Mouse (Mus musculus): ENCODE measurements around the gene Msrb3.

The Msrb3 gene

DNA sequence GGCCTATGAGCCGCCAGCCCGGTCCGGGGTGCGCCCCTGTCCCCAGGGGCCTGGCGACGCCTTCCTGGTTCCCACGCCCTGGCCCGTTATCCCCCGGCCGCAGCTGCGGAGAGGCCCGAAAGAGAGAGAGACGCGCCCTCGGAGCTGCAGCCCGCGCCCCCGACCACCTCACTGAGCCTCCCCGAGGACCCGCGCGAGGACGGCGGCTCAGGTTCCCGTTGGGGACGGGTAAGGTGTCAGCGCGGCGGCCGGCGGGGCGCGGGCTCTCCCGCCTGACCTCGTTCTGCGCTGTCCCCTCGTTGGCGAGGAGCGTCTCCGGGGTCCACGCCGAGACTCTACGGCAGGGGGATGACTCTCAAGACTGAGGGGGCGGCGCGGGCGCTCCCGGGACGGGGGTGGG is 544 bp downstream of the Msrb3 start:
- no peak for DNase-seq (ENCODE audit: low spot score in 2 of 2)

DNA sequence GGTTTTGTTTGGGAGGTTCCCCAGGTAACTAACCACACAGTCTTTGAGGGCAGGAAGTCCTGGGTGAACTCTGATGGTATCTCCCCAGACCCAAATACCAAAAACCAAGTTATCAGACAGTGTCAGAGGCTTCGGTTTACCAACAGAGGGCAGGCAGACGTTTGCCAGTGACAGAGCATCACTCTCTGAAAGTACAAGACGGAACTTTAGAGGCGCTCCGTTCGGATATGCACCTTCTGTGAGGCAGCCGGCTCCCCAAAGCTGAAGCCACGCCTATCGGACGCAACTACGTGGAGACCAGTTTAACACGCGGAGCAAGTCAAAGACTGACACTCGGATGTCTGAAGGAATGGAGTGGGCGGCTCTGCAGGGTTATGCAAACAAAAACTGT is 3.0 kb downstream of the Msrb3 start:
- peak in 1 of 2 experiments; percentile 21 for DNase-seq (ENCODE audit: low spot score in 2 of 2)

DNA sequence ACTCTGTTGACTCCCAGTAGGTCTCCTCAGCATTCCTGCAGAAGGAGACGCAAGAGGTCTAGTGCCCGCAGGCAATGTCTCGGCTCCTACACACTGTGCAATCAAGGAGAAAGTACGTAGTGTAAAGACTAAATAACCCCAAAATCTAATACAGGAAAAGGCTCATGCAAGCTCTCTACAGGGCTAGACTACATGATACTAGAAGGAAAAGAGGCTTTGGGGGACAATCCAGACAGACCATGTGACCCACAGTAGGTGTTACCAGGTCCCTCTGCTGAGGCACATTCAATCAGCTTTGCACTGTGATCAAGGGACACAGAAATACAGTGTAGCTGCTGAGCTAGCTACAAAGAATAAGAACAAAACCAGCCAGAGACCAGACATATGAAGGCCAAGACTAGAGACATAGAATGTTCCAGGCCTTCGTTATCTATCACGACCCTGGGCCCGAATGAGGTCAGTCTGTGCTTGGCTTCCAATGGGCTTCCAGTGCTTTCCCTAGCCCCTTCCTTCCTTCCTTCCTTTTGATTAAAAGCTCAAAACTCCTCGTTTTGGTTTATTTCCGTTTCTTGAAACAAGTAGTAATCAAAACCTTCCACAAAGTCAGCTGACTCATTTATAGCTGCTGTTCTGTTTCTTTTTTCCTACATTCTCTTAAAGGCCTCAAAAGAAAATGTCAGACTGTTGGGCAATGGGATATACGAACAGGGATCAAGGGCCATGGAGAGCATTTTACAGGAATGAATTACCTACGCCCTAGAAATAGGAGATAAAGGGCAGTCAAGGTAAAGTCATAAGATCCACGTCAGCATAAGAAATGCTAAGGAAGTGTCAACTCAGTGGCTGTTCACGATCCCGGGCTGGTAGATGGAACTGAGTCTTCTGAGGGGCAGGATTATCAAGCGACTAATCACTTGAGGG is 3.7 kb downstream of the Msrb3 start:
- no peak for DNase-seq (ENCODE audit: low spot score in 2 of 2)

DNA sequence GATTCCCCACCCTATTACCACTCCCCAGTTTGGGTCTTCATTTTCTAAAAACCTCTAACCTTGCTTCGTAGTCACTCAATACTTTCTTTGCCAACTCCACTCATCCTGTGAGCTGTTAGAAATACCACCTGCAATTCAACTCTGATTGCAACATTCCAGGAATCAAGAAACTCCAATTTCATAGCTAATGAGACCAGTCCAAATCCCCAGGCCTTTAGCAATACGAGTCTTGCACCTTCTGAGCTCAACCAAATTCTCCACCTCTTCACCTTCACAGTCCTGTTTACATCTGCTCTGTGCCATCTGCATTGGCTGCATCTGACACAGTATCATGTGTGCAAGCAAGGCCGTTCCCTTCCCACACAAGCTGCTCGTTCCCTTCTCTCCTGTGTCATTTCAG is 5.0 kb downstream of the Msrb3 start:
- DNase-seq (ENCODE audit: low spot score in 2 of 2): no peak

DNA sequence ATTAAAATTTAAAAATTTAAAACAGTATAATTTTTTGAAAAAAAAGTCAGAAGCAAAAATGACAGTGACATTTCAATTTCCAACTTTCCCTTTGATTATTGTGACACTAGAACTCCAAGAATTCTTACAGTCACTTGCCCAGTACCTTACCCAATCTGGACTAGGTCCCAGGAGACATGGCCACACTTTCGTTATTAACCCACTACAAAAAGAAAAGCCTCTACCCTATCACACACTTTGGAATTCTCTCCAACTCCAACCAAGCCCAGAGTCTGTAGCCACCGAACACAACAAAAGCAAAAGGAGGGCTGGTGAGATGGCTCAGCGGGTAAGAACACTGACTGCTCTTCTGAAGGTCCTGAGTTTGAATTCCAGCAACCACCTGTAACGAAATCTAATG is 7.8 kb downstream of the Msrb3 start:
- DNase-seq (ENCODE audit: low spot score in 2 of 2): no peak

DNA sequence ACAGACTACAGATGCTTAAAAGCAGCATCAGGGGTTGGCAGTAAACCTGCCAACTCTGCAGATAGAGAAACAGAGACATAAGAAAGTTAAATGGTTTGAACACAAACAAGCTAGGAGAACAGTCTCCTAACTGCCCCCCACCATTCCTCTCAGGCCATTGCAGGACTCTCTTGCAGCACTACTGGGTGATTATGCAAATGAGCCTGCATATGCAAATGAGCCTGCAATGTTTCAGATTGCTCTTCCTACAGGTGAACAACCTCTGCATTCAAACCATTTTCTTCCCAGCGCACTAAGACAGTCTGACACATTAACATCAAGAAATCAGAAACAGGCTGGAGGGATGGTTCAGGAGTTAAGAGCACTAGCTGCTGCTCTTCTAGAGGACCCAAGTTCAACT is 8.3 kb downstream of the Msrb3 start:
- DNase-seq (ENCODE audit: low spot score in 2 of 2): no peak

DNA sequence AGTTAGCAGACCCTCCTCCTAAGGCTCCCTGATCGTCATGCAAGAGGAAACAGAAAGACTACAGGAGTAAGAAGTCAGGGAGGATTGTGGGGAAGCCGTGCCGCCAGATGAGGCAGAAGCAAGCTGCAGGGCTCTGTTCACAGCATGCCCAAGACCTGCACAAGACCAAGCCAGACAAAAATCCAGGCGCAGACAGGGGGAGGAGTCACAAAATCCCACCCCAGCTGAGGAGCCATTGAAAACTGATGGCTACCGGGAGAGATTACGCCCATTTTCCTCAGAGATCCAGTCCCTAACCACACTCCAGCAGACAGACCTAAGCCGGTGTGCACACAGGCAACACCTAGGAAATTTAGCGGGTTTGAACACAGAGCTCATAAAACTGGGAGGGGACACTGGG is 10.4 kb downstream of the Msrb3 start:
- no peak for DNase-seq (ENCODE audit: low spot score in 2 of 2)

DNA sequence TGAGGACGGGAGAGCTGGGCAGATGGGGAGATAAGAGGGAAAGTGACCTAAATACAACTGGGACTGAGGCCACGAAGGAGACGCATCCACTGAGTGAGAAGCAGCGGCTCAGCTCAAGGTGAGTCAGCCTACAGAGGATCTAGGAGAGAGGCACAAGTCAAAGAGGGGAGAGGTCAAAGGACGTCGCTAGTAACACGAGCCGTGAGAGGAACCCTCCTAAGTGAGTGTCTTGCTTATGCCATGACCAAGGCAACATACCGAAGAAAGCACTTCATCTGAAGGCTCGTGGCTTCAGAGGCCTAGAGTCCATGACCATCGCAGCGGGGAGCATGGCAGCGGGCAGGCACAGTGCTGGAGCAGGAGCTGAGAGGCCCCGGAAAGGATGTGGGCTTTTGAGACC is 14.7 kb downstream of the Msrb3 start:
- peak in 1 of 2 experiments; percentile 4 for DNase-seq (ENCODE audit: low spot score in 2 of 2)

DNA sequence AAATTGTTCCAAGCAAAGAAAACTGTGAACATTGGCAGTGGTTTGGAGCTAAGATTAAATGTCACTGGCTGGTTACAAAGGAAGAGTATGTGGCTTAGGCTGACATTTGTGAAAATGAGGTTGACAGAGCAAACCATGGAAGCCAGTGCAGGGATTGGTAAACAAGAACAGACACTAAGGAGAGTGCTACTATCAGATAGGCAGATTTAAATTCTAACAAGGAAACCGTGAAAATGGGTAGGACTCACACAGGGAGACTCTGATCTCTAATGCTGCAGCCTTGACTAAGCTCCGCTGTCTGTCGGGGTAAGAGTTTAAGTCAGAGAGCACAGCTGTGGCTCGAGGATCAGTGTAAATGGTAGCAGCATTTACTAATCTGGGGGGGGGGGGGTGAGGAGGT is 15.2 kb downstream of the Msrb3 start:
- DNase-seq (ENCODE audit: low spot score in 2 of 2): peak in 1 of 2 experiments; percentile 2

DNA sequence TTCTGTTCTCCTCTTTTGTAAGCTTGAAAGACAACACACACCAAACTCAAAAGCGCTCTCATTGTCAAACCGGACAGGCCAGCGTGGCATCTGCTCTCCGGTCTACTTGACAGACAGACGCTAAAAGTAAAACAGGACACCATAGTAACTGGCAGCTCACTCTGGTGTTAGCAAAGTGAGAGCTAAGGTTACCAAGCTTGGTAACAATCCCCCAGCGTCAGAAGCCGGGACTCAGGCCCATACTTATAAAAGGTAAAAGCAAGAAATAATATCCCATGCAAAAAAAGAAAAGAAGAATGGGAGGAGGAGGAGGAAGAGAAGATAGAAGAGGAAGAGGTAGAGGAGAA is 15.9 kb downstream of the Msrb3 start:
- no peak for DNase-seq (ENCODE audit: low spot score in 2 of 2)

DNA sequence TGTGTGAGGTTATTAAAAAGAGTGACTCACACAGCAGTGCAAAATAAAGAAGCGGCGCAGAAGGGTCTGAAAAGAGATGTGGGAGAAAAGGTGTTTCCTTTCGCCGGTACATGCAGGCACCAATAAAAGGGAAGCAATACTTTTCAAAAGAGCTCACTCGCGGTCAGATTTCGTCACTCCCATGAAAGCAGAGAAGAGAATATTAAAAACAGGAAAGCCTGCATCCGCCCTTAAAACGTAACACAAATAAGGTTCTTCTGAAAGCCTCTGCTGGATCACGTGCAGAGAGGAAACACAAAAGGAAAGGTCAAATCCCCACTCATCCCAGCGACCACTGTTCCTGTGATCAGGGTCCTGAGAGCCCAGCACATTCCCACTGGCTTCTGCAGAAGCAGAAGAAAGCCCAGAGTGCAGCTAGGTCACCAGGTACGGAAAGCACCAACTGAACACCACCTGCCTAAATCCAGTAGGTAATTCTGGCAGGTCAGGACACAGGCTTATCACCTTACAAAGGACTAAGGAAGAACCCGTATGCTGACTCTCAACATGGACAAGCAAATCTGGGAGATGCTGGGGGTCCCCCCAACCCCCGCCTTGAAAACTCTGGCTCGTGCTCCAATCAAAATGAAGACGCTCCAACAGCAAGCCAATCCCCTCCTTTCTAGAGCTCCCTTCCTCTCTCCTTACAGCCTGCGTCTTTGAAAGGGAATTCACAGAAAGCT is 16.4 kb downstream of the Msrb3 start:
- DNase-seq (ENCODE audit: low spot score in 2 of 2): peak in 1 of 2 experiments; percentile 19

DNA sequence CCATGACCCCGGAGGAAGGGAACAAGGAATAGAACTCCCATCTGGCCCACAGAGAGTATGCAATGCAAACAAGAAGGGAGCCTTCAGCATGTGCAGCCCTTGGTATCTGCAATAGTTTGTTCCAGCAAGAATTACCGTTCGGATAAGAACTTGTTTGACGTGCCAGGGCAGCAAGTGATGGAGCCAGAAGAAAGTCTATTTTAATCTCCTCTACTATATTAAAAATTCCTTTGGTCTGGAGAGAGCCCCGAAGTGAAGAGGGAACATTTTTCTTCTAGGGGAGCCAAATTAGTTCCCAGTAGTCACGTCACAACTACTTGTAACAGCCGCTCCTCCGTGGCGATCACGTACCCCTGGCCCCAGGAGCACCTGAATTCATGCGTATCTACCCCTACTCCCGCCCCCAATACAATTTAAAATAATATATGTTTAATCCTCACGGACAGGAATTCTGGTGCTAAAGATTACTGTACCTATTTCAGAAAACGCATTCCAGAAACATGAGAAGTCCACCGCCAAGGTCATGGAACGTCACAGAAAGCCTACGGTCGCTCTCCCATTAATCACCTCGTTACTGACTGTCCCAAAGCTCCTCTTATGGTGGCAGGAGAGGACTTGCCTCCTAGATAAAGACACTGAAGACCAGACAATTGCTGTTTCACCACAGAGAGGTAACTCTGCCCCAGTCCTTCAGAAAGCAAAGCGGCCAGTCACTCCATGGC is 22.2 kb downstream of the Msrb3 start:
- DNase-seq (ENCODE audit: low spot score in 2 of 2): peak in 1 of 2 experiments; percentile 5

DNA sequence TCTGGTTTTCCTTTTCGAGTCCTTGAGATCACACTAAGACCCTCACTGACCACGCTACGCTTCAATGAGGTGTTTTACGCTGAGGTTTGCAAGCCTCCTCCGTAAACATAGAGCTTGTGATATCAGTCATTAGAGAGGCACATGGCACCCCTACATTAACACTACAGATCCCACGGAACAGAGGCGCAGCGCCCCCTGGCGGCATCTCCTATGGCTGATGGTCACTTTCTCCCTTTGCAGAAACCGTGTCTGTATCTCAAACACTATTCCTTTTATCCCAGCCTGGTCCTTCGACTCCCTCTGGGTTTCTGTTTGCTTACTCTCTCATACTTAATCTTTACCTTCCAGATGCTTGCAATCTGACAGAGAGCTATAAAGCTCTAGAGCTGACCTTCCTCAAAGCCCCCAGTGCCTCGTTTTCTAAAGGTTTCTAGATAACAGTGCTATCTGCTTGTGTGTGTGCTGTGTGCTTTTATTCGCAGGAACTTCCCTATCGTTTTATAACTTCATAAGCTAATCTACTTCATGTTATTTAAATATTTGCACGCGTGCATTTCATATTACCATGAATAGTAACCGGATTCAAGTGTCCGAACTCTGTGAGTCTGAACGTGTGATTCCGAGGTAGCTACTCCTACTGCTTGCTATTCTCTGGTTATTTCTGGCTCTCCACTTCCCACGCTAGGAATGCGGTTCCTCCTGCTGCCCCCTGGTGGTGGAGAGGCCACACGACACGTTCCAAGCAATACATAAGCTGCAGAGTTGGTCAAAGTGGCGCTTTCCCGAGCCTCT is 23.0 kb downstream of the Msrb3 start:
- DNase-seq (ENCODE audit: low spot score in 2 of 2): peak; percentile 43 to 82

DNA sequence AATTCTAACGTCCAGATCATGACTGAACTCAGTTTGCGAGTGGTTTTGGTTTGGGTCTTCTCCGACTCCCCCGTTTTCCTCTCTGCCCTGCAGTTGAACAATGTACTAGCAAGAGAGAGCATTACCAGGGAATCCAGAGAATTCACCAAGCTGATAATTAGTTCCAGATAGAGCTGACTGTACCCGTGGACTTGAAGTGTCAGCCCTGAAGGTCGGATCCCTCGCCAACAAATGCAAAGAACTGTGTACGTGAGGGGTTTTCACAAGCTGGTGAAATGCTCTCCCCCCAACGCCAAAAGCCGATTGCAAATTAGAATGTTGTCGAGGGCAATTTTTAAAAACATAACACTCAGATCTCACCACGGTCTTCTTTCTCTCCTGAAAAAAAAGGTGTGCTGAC is 24.6 kb downstream of the Msrb3 start:
- peak in 1 of 2 experiments; percentile 3 for DNase-seq (ENCODE audit: low spot score in 2 of 2)

DNA sequence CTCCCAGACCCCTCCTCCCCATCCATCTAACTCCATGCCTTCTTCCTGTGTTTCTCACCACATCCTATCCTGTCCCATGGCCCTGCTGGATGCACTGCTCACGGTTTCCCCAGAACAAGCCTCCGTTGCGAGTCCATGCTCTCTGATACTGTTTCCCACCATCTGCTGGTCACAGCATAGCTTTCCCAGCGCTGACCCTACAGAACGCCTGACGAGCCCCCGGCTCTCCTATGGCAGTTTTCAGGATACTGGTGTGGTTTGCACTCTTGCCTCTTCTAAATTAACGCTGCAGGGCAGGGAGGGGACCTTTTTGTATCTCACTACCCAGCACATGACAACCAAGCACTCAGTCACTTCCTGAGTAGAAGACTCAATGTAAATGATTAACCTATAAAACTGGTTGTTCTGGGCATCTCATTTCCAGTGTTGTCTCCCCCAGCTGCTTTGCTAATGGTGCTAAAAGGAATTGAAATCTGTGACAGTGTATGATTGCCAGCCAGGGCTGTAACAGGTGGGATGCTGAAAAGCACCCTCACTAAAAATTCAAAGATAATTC is 25.2 kb downstream of the Msrb3 start:
- peak in 1 of 2 experiments; percentile 10 for DNase-seq (ENCODE audit: low spot score in 2 of 2)

DNA sequence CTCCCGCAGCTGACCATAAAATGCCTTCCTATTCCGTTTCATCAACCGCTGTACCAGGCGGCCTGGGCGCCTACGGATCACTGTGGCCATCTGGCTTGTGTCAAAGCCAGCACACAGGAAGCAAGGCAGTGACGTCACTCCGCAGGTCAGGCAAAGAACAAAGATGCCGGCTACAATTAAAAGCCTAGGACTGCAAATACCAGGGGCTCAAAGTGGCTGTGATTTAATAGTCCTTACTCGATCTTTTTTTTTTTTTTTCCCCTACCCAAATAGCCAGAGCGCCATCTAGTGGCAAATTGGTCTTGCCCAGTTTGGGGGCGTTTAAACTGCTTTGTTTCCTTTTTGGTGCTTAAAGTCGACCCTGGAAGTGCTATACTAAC is 26.4 kb downstream of the Msrb3 start:
- peak in 1 of 2 experiments; percentile 59 for DNase-seq (ENCODE audit: low spot score in 2 of 2)

DNA sequence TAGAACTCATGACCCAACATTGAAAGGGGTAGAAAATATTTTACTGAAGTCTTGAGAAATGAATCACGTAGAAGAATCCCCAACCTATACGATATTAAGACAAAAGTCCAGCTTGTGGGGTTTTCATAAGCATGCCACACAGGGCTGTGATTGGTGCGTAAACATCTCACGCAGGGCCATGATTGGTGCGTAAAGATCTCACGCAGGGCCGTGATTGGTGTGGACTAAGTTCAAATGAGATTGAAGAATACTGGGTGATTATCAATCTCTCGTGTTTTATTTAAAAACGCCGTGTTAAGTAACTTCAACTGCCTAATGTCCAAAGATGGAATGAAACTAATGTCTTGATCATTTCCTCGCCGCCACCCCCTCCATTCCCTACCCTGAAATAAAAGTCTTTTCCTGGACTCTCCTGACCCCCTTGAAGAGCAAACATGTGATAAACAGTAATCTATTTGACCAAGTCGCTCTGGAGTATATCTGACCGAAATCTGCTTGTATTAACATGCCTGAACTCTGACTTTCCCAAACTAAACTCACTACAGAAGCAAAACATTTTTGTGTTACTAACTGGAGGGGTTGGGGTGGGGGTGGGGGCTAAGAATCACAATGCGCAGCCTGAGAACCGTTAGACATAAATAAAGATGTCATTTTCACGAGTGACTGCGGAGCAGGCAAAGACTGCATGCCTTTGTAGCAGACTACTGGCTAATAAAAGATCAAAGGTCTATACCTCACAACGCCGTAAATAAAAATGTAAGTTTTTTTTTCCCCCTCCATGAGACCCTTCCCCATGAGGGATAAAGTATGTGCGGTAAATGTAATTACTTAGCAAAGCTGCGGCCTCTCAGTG is 27.0 kb downstream of the Msrb3 start:
- peak in 1 of 2 experiments; percentile 4 for DNase-seq (ENCODE audit: low spot score in 2 of 2)

DNA sequence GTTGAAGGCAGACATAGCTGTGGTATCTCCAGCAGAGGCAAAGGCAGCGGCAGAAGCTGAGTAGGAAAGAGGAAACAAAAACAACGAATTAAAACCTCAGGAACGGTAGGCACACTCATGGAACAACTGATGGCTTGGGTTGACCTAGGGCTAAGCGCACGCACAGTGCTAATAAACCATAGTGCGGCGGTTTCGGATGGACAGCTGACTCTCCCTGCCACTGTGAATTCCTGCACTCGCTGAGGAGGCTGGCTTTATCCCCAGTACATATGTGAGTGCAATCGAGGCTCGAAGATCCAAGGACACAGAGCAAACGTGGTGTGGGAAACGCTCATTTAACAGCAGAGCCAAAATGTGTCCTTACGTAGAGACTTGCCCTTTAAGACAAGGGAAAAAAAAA is 27.8 kb downstream of the Msrb3 start:
- DNase-seq (ENCODE audit: low spot score in 2 of 2): peak in 1 of 2 experiments; percentile 7

DNA sequence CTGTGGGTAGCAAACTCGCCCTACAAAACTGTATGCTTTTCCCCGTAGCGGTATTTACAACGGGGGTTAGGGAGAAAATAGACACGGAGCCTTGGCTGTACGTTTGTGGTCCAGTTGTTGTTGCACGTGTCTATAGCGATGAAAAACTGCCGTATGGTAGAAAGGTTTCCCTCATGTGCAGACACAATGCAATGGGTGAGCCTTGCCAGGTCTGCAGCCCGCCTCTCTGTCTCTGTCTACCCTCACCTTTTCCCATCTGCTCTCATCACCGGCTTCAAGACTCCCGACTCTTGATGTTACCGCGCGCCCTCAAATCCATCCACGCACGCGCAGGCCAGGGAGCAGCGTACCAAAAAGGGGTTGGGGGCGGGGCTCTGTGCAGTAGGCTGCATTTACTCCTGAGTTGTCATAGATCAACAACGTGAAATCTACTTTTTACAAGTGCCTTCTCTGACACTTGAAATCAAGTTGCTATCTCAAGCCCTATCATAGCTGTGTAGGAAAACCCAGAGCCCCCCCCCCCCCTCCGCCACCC is 29.6 kb downstream of the Msrb3 start:
- peak in 1 of 2 experiments; percentile 15 for DNase-seq (ENCODE audit: low spot score in 2 of 2)

DNA sequence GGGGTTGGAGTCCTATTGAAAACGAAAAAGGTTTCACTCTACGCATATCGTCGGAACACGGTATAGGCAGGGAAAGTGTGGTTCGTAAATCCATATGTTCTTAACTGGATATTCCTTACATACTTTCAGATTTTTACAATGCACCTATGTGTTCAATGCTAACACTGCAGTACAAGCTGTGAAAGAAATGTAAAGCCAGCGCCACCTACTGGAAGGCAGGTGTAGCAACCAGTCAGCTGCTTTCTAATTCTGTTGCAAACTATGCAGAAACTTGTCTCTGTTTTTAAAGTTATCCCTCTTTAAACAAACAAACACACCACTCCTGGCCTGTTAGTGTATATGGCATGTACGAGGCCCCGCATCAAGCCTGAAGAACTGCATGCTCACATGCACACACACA is 34.5 kb downstream of the Msrb3 start:
- peak; percentile 28 to 76 for DNase-seq (ENCODE audit: low spot score in 2 of 2)
